In genomic region chr1:162879595-162880369, GRCm38 (mm10) we compare ENCODE assay signal across 9 mouse cellular contexts. TPM values are rescaled to one million over a fixed set of nuclear protein-coding genes. Genes with fewer than 3 reads are reported as not detected.
A peak's percentile ranks its signal among the peaks of the same experiment; 100 is the strongest.
DNase-seq lines count a peak whose midpoint lies in the region; ATAC-seq lines count a peak whose summit lies in the region.
"Had no signal": no experiment of that assay in that cellular context is flagged by ENCODE, and none has a peak within 500 bp of the region (broad histone marks: within the 10 kb centered on the region; RNA-seq: fewer than 3 reads in every experiment).

No protein-coding gene starts in this region.

- H3K27ac ChIP-seq in neural tube, embryonic 15.5 days (replicated peaks), result no peak overlapping the region
- no peak overlapping the region for H3K27ac ChIP-seq in liver, embryonic 13.5 days
- H3K27ac ChIP-seq: heart, embryonic 13.5 days; neural tube, embryonic 12.5 days had no signal

- no peaks in the 10 kb centered on the region for H3K4me1 ChIP-seq in neural tube, embryonic 15.5 days
- H3K4me1 ChIP-seq in liver, embryonic 13.5 days (replicated peaks), result no peaks in the 10 kb centered on the region
- H3K4me1 ChIP-seq: heart, embryonic 13.5 days; neural tube, embryonic 12.5 days had no signal

- DNase-seq in neural tube, embryonic 10.5 days (ENCODE audit: extremely low spot score, low spot score), result peak; percentile 44
- DNase-seq in ZHBTc4 (ENCODE audit: low read depth, low spot score), result peak; percentile 50
- DNase-seq in cerebellum, postnatal 10 days, result peak; percentile 72 to 74
- peak; percentile 63 to 73 for DNase-seq in heart, postnatal 14 days
- peak; percentile 9 for DNase-seq in liver, embryonic 13.5 days
- peak; percentile 22 to 75 for DNase-seq in spleen, postnatal 10 days (ENCODE audit: low spot score in 2 of 2)

- intact Hi-C loops in heart, postnatal 14 days (cut with DNase I), result loop anchor here (5.0 kb wide), 1 partner anchor 62 kb away; no protein-coding TSS in a partner anchor

- no peak for ATAC-seq in neural tube, embryonic 15.5 days (ENCODE audit: low FRiP score)
- ATAC-seq in liver, embryonic 13.5 days (ENCODE audit: low read depth), result no peak

- H3K4me3 ChIP-seq in neural tube, embryonic 15.5 days (replicated peaks), result no peak overlapping the region
- H3K4me3 ChIP-seq in liver, embryonic 13.5 days (replicated peaks), result no peak overlapping the region
- H3K4me3 ChIP-seq: heart, embryonic 13.5 days; neural tube, embryonic 12.5 days had no signal

- 66% methylated on average over 11 of the region's 11 CpGs for whole genome bisulfite sequencing in neural tube, embryonic 15.5 days
- WGBS in liver, embryonic 13.5 days (ENCODE audit: insufficient replicate concordance), result 30% methylated on average over 11 of the region's 11 CpGs

- H3K4me2 ChIP-seq in neural tube, embryonic 15.5 days, result no peak overlapping the region
- H3K4me2 ChIP-seq in liver, embryonic 13.5 days, result no peak overlapping the region
- H3K4me2 ChIP-seq: heart, embryonic 13.5 days; neural tube, embryonic 12.5 days had no signal

- no peaks in the 10 kb centered on the region for H3K36me3 ChIP-seq in neural tube, embryonic 15.5 days
- no peaks in the 10 kb centered on the region for H3K36me3 ChIP-seq in liver, embryonic 13.5 days
- H3K36me3 ChIP-seq: heart, embryonic 13.5 days; neural tube, embryonic 12.5 days had no signal

- H3K27me3 ChIP-seq in neural tube, embryonic 15.5 days (replicated peaks), result no peaks in the 10 kb centered on the region
- H3K27me3 ChIP-seq in liver, embryonic 13.5 days, result no peaks in the 10 kb centered on the region
- H3K27me3 ChIP-seq: heart, embryonic 13.5 days; neural tube, embryonic 12.5 days had no signal

- no peak overlapping the region for H3K9ac ChIP-seq in neural tube, embryonic 15.5 days (replicated peaks)
- H3K9ac ChIP-seq in liver, embryonic 13.5 days, result no peak overlapping the region
- H3K9ac ChIP-seq: heart, embryonic 13.5 days; neural tube, embryonic 12.5 days had no signal

- no peaks in the 10 kb centered on the region for H3K9me3 ChIP-seq in neural tube, embryonic 15.5 days (replicated peaks)
- H3K9me3 ChIP-seq in liver, embryonic 13.5 days (replicated peaks), result no peaks in the 10 kb centered on the region
- H3K9me3 ChIP-seq: heart, embryonic 13.5 days; neural tube, embryonic 12.5 days had no signal

RNA-seq across cellular contexts. Expression of gene Fmo1, which starts 13.4 kb away (rescaled TPM):
- 20.8 and 25.9 TPM in 2 replicates for polyA plus RNA-seq in neural tube, embryonic 15.5 days (2015; fragmentation: Nextera tagmentation; extraction: Ambion mirVana)
- total RNA-seq in heart, postnatal 14 days (2021), result 10 to 100 TPM; 32.4 to 46.2 TPM
- polyA plus RNA-seq in liver, embryonic 13.5 days (2015; fragmentation: Nextera tagmentation; extraction: Ambion mirVana), result 7.4 and 7.8 TPM in 2 replicates

RNA-seq across cellular contexts. Expression of gene Fmo2, which starts 18.7 kb away (rescaled TPM):
- polyA plus RNA-seq in neural tube, embryonic 15.5 days (2015; fragmentation: Nextera tagmentation; extraction: Ambion mirVana), result 0.27 and 0.42 TPM in 2 replicates
- 10 to 100 TPM in 1 of 2 experiments, 1 to 10 TPM in 1; 8.7 to 22.0 TPM for total RNA-seq in heart, postnatal 14 days (2021)
- 0.08 and 0.29 TPM in 2 replicates for polyA plus RNA-seq in liver, embryonic 13.5 days (2015; fragmentation: Nextera tagmentation; extraction: Ambion mirVana)

RNA-seq across cellular contexts. Expression of gene Fmo6, which starts 57.5 kb away (rescaled TPM):
- polyA plus RNA-seq in neural tube, embryonic 15.5 days (2015; fragmentation: Nextera tagmentation; extraction: Ambion mirVana), result 0.14 TPM in 1 of 2 replicates, not detected in the other
- total RNA-seq in heart, postnatal 14 days (2021), result not detected
- polyA plus RNA-seq in liver, embryonic 13.5 days (2015; fragmentation: Nextera tagmentation; extraction: Ambion mirVana), result not detected in 2 replicates
- polyA plus RNA-seq: heart, embryonic 13.5 days; neural tube, embryonic 12.5 days had no signal

Comparison
In these comparisons a context has a peak if more than half of its experiments do, and no peak if none do; other contexts are left out.
1. DNase-seq: peak in every context shown above with its lines; median percentile 73 in cerebellum, postnatal 10 days; 68 in heart, postnatal 14 days; 50 in ZHBTc4; 48 in spleen, postnatal 10 days; 44 in neural tube, embryonic 10.5 days; 9 in liver, embryonic 13.5 days.